Mouse (Mus musculus): ENCODE results near the gene Hhipl1.

The Hhipl1 gene

GRCm38 (mm10) chr12:108311741-108312290, 5.7 kb downstream of the Hhipl1 start:
- no peak for DNase-seq (ENCODE audit: extremely low read depth, low read depth, low spot score)

GRCm38 (mm10) chr12:108312432-108312851, 6.4 kb downstream of the Hhipl1 start:
- no peak for DNase-seq (ENCODE audit: extremely low read depth, low read depth, low spot score)

- no peak for DNase-seq (ENCODE audit: extremely low read depth, low read depth, low spot score)
Measured at GRCm38 (mm10) chr12:108313244-108313772, 7.2 kb downstream of the Hhipl1 start.

- no peak for DNase-seq (ENCODE audit: extremely low read depth, low read depth, low spot score)
Measured at GRCm38 (mm10) chr12:108315818-108316217, 9.7 kb downstream of the Hhipl1 start.

GRCm38 (mm10) chr12:108316655-108317054, 10.6 kb downstream of the Hhipl1 start:
- no peak for DNase-seq (ENCODE audit: extremely low read depth, low read depth, low spot score)

GRCm38 (mm10) chr12:108317201-108317738, 11.2 kb downstream of the Hhipl1 start:
- no peak for DNase-seq (ENCODE audit: extremely low read depth, low read depth, low spot score)

- DNase-seq (ENCODE audit: extremely low read depth, low read depth, low spot score), result no peak
Measured at GRCm38 (mm10) chr12:108317826-108318430, 11.9 kb downstream of the Hhipl1 start.

GRCm38 (mm10) chr12:108318499-108318898, 12.4 kb downstream of the Hhipl1 start:
- no peak for DNase-seq (ENCODE audit: extremely low read depth, low read depth, low spot score)

GRCm38 (mm10) chr12:108320096-108320495, 14.0 kb downstream of the Hhipl1 start:
- no peak for DNase-seq (ENCODE audit: extremely low read depth, low read depth, low spot score)

- no peak for DNase-seq (ENCODE audit: extremely low read depth, low read depth, low spot score)
Measured at GRCm38 (mm10) chr12:108326401-108326800, 20.3 kb downstream of the Hhipl1 start.

- no peak for DNase-seq (ENCODE audit: extremely low read depth, low read depth, low spot score)
Measured at GRCm38 (mm10) chr12:108327889-108328491, 21.9 kb downstream of the Hhipl1 start.

- DNase-seq (ENCODE audit: extremely low read depth, low read depth, low spot score), result no peak
Measured at GRCm38 (mm10) chr12:108333056-108333455, 27.0 kb downstream of the Hhipl1 start.

GRCm38 (mm10) chr12:108333481-108333882, 27.4 kb downstream of the Hhipl1 start:
- no peak for DNase-seq (ENCODE audit: extremely low read depth, low read depth, low spot score)

GRCm38 (mm10) chr12:108333895-108334445, 27.9 kb downstream of the Hhipl1 start, which contains the start of gene Cyp46a1:
TSS of gene Cyp46a1 (plus strand) at chr12:108334381.
- peak; percentile 82 for DNase-seq (ENCODE audit: extremely low read depth, low read depth, low spot score)

- DNase-seq (ENCODE audit: extremely low read depth, low read depth, low spot score), result no peak
Measured at GRCm38 (mm10) chr12:108334529-108334928, 28.5 kb downstream of the Hhipl1 start.

- DNase-seq (ENCODE audit: extremely low read depth, low read depth, low spot score), result no peak
Measured at GRCm38 (mm10) chr12:108338572-108339190, 32.6 kb downstream of the Hhipl1 start.

- no peak for DNase-seq (ENCODE audit: extremely low read depth, low read depth, low spot score)
Measured at GRCm38 (mm10) chr12:108348151-108348550, 42.1 kb downstream of the Hhipl1 start.

- no peak for DNase-seq (ENCODE audit: extremely low read depth, low read depth, low spot score)
Measured at GRCm38 (mm10) chr12:108349026-108349425, 43.0 kb downstream of the Hhipl1 start.

GRCm38 (mm10) chr12:108350931-108351330, 44.9 kb downstream of the Hhipl1 start:
- DNase-seq (ENCODE audit: extremely low read depth, low read depth, low spot score), result no peak

- no peak for DNase-seq (ENCODE audit: extremely low read depth, low read depth, low spot score)
Measured at GRCm38 (mm10) chr12:108352371-108353136, 46.5 kb downstream of the Hhipl1 start.
